Mouse (Mus musculus) embryonic facial prominence, embryonic 12.5 days (tissue): ENCODE results near the gene Shox2. TPM values are rescaled to one million over a fixed set of nuclear protein-coding genes. Genes with fewer than 3 reads are reported as not detected.

ENCODE experiments used
- ATAC-seq: fragments of 200-750 bp; cut with Nextera tagmentation; 2 replicates; pipeline ENCODE4 v1.8.0; 2017; ENCODE audit not compliant: insufficient number of reproducible peaks, insufficient read depth, low FRiP score, low TSS enrichment
- H3K27ac ChIP-seq: fragments of 300-500 bp; sonication (generic); 2 replicates; pipeline ENCODE4 v1.5.1; 2016; ENCODE audit warnings: mild to moderate bottlenecking
- H3K27me3 ChIP-seq: fragments of 300-500 bp; sonication (generic); 2 replicates; pipeline ENCODE4 v1.6.1; 2016; ENCODE audit warnings: mild to moderate bottlenecking, moderate library complexity
- H3K36me3 ChIP-seq: fragments of 300-500 bp; sonication (generic); 2 replicates; pipeline ENCODE4 v1.6.1; 2016; ENCODE audit warnings: mild to moderate bottlenecking
- H3K4me1 ChIP-seq: fragments of 300-500 bp; sonication (generic); 2 replicates; pipeline ENCODE4 v1.6.1; 2016
- H3K4me2 ChIP-seq: fragments of 300-500 bp; sonication (generic); replicated peaks from 2 replicates; pipeline ENCODE4 v1.6.1; 2016; ENCODE audit warnings: mild to moderate bottlenecking, moderate library complexity
- H3K4me3 ChIP-seq: fragments of 300-500 bp; sonication (generic); 2 replicates; pipeline ENCODE4 v1.5.1; 2016; ENCODE audit warnings: mild to moderate bottlenecking
- H3K9ac ChIP-seq: fragments of 300-500 bp; sonication (generic); 2 replicates; pipeline ENCODE4 v1.6.1; 2016; ENCODE audit warnings: mild to moderate bottlenecking, moderate library complexity
- H3K9me3 ChIP-seq: fragments of 300-500 bp; sonication (generic); 2 replicates; pipeline ENCODE4 v1.6.1; 2016; ENCODE audit warnings: mild to moderate bottlenecking, moderate library complexity
- WGBS: fragments of 180-500 bp; shearing (Covaris S2); methylation state at CpG from one replicate; pipeline ENCODE4 v1.1.7; 2016; 5-methylcytosine and 5-hydroxymethylcytosine counted together
- polyA plus RNA-seq: library from polyadenylated mRNA; unstranded; fragments of >200 nt; fragmentation: Nextera tagmentation; extraction: Ambion mirVana; gene quantifications from 2 replicates; pipeline ENCODE4 v1.2.1, GENCODE M21; 2016

Shox2 gene
- polyA plus RNA-seq, 1 experiment from 2014 or later = 31.6 TPM

- H3K36me3 ChIP-seq = no peaks in the 10 kb centered on the region
- H3K4me2 ChIP-seq = no peak overlapping the region
- H3K27me3 ChIP-seq = no peaks in the 10 kb centered on the region
- H3K27ac ChIP-seq = no peak overlapping the region
- no peaks in the 10 kb centered on the region for H3K4me1 ChIP-seq
- no peaks in the 10 kb centered on the region for H3K9me3 ChIP-seq
- no peak overlapping the region for H3K4me3 ChIP-seq
- 68% methylated on average over 10 of the region's 10 CpGs for WGBS
- no peak for ATAC-seq
- H3K9ac ChIP-seq = no peak overlapping the region
Observed at GRCm38 (mm10) chr3:66939675-66940074, 41.9 kb downstream of the Shox2 start.

DNA sequence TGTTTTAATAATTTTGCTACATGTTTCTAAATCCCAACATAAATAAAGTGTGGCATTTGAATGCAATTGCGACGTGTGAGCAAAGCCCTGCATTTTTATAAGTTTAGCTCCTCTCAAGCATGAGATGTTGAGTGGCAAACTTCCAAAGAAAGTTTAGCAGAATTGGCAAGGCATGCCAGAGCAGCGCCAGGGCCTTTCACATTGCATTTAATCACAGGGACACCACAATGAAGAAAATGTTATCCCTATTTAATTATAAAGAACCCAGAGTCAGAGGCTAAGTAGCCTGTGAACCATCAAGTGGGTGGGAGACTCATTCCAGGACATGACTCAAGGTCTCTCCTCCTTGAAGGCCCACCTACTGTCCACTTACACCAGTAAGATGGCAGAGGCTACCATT is 59.1 kb downstream of the Shox2 start:
- H3K27me3 ChIP-seq = no peaks in the 10 kb centered on the region

More for the DNA sequence above, 59.1 kb downstream of the Shox2 start:
- H3K9me3 ChIP-seq = no peaks in the 10 kb centered on the region
- ATAC-seq = no peak
- no peaks in the 10 kb centered on the region for H3K4me1 ChIP-seq
- no peak overlapping the region for H3K9ac ChIP-seq
- no peaks in the 10 kb centered on the region for H3K36me3 ChIP-seq
- WGBS = 76% methylated on average over 3 of the region's 3 CpGs
- H3K4me3 ChIP-seq = no peak overlapping the region
- H3K4me2 ChIP-seq = no peak overlapping the region
- H3K27ac ChIP-seq = no peak overlapping the region

Other genes starting within 250 kb of the Shox2 start
- gene Rsrc1, start 381 bp downstream of the Shox2 start, polyA plus RNA-seq = 47.3 and 48.2 TPM in 2 replicates